Mouse (Mus musculus) adrenal gland, adult 8-10 months (tissue): ENCODE measurements around the gene Chga. TPM values are rescaled to one million over a fixed set of nuclear protein-coding genes. Genes with fewer than 3 reads are reported as not detected.

Experiments
- DNase-seq: peaks from one replicate; pipeline ENCODE4 v3.0.0; 2022
- total RNA-seq, 4 experiments: library from RNA; stranded (reverse); gene quantifications; 2 replicates each; pipeline ENCODE4 v1.2.4; 2022

Gene Chga
- total RNA-seq, 4 experiments from 2014 or later: 2,246 to 2,701 (median 2,550) TPM

- DNase-seq: no peak
Measured at GRCm38 (mm10) chr12:102601847-102602246, 47.1 kb downstream of the Chga start.

DNA sequence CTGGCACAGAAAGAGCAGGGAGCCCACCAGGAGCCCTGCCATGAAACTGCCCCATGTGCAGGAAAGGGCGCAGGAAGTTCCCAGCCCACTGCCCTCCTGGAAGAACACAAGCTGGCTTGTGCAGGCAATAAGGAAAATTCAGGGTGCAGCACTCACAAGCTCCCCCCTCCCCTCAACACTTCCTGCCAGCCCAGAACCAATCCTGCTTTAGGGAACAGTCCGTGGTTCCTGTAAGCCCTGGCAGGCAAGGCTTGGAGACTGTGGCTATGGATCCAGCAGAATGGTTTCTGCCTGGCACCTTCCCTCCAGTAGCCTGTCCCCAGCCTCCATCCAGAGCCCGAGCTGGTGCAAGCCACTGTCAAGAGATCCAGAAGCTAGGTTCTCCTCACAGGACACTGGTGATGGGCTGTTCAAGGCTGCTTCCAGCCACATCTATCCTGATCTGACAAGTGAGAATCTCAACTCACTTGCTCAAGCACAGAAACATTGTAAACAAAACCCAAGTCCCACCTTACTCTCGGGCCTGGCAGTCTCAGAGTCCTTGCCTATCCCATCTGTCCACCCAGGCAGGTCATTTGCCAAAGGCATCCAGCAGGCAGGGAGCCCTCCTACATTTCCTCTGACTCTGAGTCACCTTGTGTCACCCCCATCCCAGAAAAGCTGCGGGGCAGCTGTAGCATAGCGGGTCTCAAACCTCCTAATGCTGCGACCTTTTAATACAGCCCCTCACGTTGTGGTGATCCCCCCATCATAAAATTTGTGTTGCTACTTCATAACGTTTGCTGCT, 47.7 kb downstream of the Chga start:
- DNase-seq: no peak

DNA sequence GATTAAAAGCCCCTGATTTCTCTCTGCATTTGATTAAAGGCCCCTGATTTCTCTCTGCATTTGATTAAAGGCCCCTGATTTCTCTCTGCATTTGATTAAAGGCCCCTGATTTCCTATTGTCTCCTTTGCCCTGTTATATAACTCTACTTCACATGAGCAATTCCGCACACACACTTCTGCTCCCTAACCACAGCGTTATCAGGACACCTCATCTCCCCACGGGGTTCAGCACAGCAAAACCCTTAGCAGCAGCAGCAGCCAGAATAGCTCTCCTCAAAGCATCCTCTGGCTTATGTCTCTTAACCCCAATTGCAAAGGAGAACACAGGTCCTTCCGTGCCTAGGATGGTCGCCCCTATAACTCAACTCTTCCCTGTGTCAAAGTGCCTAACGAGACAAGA, 50.8 kb downstream of the Chga start:
- no peak for DNase-seq

- no peak for DNase-seq
Measured at GRCm38 (mm10) chr12:102607066-102607465, 52.3 kb downstream of the Chga start.

DNA sequence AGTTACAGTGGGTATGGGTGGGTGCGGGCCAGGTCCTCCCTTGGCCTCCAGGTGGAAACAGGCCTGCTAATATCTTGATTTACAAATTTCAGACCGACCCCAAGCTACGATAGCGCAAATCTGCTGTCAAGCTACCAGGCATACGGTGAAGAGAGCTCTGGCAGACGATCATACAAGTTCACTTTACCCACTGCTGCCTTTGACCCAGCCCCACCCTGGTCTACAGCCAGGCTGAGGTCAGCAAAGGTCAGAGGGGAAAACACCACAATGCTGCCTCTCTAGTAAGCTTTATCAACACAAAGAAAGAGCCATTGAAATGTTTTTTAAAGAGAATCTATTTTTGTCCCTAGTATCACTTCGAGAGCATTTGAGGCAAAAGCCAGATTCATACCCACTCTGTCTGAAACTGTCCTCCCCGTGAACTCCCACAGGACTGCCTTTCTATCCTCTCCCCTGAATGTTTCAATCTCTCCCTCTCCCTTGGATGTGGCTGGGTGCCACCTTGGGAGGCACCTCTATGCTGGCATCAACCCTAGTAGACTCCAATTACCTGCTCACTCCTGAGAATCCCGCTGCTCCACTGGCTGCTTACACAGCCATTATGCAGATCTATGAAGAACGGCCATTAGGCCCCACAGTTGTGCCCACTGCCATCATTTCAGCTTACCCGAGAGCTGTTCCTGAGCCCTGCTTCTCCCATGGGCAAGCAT, 53.2 kb downstream of the Chga start:
- DNase-seq: no peak

GRCm38 (mm10) chr12:102610927-102611326, 56.2 kb downstream of the Chga start:
- DNase-seq: no peak

- DNase-seq: no peak
Measured at GRCm38 (mm10) chr12:102612431-102612830, 57.7 kb downstream of the Chga start.

- DNase-seq: no peak
Measured at GRCm38 (mm10) chr12:102613411-102613810, 58.6 kb downstream of the Chga start.

Other genes with a start within 250 kb of the Chga start
- gene Lgmn, start 115.2 kb upstream of the Chga start, total RNA-seq: 100 to 1,000 TPM; 135 to 148 (median 141) TPM
- 10 to 100 TPM; 37.1 to 48.4 (median 40.7) TPM for gene Golga5, start 85.8 kb upstream of the Chga start, total RNA-seq
- 100 to 1,000 TPM in 2 of 4 experiments, 10 to 100 TPM in 2; 49.2 to 139 (median 86.7) TPM for gene Itpk1, start 150.0 kb downstream of the Chga start, total RNA-seq
- gene Moap1, start 188.7 kb downstream of the Chga start, total RNA-seq: 10 to 100 TPM in 3 of 4 experiments, 1 to 10 TPM in 1; 8.2 to 13.6 (median 11.5) TPM
- gene Tmem251, start 188.8 kb downstream of the Chga start, total RNA-seq: 1 to 10 TPM; 7.2 to 8.8 (median 7.7) TPM
- gene Gm28051, start 202.8 kb downstream of the Chga start, total RNA-seq: not detected
- gene Gon7, start 202.8 kb downstream of the Chga start, total RNA-seq: 10 to 100 TPM; 12.1 to 16.5 (median 14.6) TPM
- gene Ubr7, start 203.0 kb downstream of the Chga start, total RNA-seq: 10 to 100 TPM; 30.2 to 41.2 (median 36.3) TPM
- gene Gm20604, start 203.7 kb downstream of the Chga start, total RNA-seq: 1 to 10 TPM; 6.1 to 8.9 (median 7.5) TPM